15 mouse cellular contexts compared by ENCODE assay signal in genomic region chr7:37333451-37333850, GRCm38 (mm10).
"Had no signal": no experiment of that assay in that cellular context is flagged by ENCODE, and none has a peak within 500 bp of the region (broad histone marks: within the 10 kb centered on the region; RNA-seq: fewer than 3 reads in every experiment).

No protein-coding gene starts in this region.

- H3K9ac ChIP-seq: kidney, embryonic 15.5 days; limb, embryonic 12.5 days; limb, embryonic 15.5 days; liver, embryonic 14.5 days; liver, postnatal 0 days had no signal

- DNase-seq: kidney, adult 11 months; kidney, adult 8-10 months; kidney, postnatal 10 days; kidney, postnatal 36 days; liver, postnatal 0 days; lung, postnatal 14 days; lung, postnatal 4 days; midbrain, embryonic 14.5 days; thymus, adult 18-20 months; thymus, postnatal 36 days had no signal

- H3K4me2 ChIP-seq: kidney, embryonic 15.5 days; limb, embryonic 12.5 days; limb, embryonic 15.5 days; liver, embryonic 11.5 days had no signal

- H3K27ac ChIP-seq: kidney, embryonic 15.5 days; limb, embryonic 12.5 days; limb, embryonic 15.5 days; liver, embryonic 14.5 days had no signal

- ATAC-seq: liver, postnatal 0 days had no signal

- H3K9me3 ChIP-seq: kidney, embryonic 15.5 days; limb, embryonic 12.5 days; limb, embryonic 15.5 days had no signal

- H3K36me3 ChIP-seq: kidney, embryonic 15.5 days; limb, embryonic 12.5 days; limb, embryonic 15.5 days had no signal

- H3K4me3 ChIP-seq: kidney, embryonic 15.5 days; limb, embryonic 12.5 days; limb, embryonic 15.5 days had no signal

- H3K27me3 ChIP-seq: limb, embryonic 15.5 days had no signal
